In the genomic region with DNA sequence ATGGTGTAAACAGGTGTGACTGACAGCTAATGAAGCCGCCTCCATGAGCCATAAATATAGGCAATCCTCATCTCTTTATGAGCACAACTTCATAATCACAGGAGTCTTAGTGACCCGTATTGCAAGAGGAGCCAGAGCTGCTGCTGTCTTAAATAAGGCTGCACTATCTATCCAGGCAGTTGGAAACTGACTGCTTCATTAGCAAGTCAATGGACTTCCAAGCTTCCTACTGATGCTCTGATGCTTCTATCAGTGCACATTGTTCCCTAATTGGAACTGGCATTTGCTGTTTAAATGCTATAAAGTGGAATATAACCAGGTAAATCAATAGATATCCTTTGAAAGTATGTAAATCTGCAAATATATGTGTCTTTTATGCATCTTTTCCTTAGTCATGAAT, we compare ENCODE assay signal across 25 mouse cellular contexts.
A peak's percentile ranks its signal among the peaks of the same experiment; 100 is the strongest.
DNase-seq lines count a peak whose midpoint lies in the region; ATAC-seq lines count a peak whose summit lies in the region.
"Had no signal": no experiment of that assay in that cellular context is flagged by ENCODE, and none has a peak within 500 bp of the region (broad histone marks: within the 10 kb centered on the region; RNA-seq: fewer than 3 reads in every experiment).

No protein-coding gene starts in this region.

- WGBS in hindbrain, embryonic 14.5 days = 37% methylated on average over 2 of the region's 2 CpGs
- 39% methylated on average over 2 of the region's 2 CpGs for WGBS in hindbrain, embryonic 16.5 days
- 24% methylated on average over 2 of the region's 2 CpGs for WGBS in midbrain, embryonic 16.5 days
- 44% methylated on average over 2 of the region's 2 CpGs for WGBS in kidney, embryonic 16.5 days

- no peaks in the 10 kb centered on the region for H3K27me3 ChIP-seq in hindbrain, embryonic 14.5 days (ENCODE audit: control insufficient read depth, insufficient read depth, low read length)
- H3K27me3 ChIP-seq in hindbrain, embryonic 16.5 days (replicated peaks; ENCODE audit: control insufficient read depth, insufficient read depth, low read length) = no peaks in the 10 kb centered on the region
- no peaks in the 10 kb centered on the region for H3K27me3 ChIP-seq in midbrain, embryonic 16.5 days (ENCODE audit: control insufficient read depth, insufficient read depth, low read depth, low read length)
- no peaks in the 10 kb centered on the region for H3K27me3 ChIP-seq in kidney, embryonic 16.5 days (ENCODE audit: insufficient read depth, low read length)
- H3K27me3 ChIP-seq: heart, embryonic 12.5 days; hindbrain, embryonic 12.5 days; intestine, embryonic 15.5 days; neural tube, embryonic 13.5 days had no signal

- H3K9ac ChIP-seq in hindbrain, embryonic 14.5 days = no peak overlapping the region
- no peak overlapping the region for H3K9ac ChIP-seq in hindbrain, embryonic 16.5 days (ENCODE audit: low read depth, low read length)
- no peak overlapping the region for H3K9ac ChIP-seq in midbrain, embryonic 16.5 days (ENCODE audit: low read depth, low read length)
- no peak overlapping the region for H3K9ac ChIP-seq in kidney, embryonic 16.5 days (replicated peaks; ENCODE audit: low read length)
- H3K9ac ChIP-seq: heart, embryonic 12.5 days; hindbrain, embryonic 12.5 days; intestine, embryonic 15.5 days; neural tube, embryonic 13.5 days had no signal

- peak; percentile 4 to 5 for DNase-seq in cerebellum, postnatal 10 days
- DNase-seq in cerebellum, adult 18-20 months = no peak
- DNase-seq in hindbrain, embryonic 14.5 days (ENCODE audit: low spot score) = peak; percentile 25
- peak; percentile 8 for DNase-seq in brain, adult 2 months (ENCODE audit: low read depth, low spot score)
- no peak for DNase-seq in kidney, postnatal 4 days
- DNase-seq: cerebellum, adult 2 months; cerebellum, postnatal 36 days; gastrocnemius, postnatal 14 days; heart, adult 18-20 months; heart, postnatal 10 days; kidney, adult 8-10 months; kidney, postnatal 14 days; lung, postnatal 4 days; right cerebral cortex, adult 18-20 months; thymus, adult 18-20 months; thymus, postnatal 4 days had no signal

- no peak overlapping the region for H3K4me2 ChIP-seq in hindbrain, embryonic 14.5 days (replicated peaks)
- H3K4me2 ChIP-seq in hindbrain, embryonic 16.5 days (ENCODE audit: low read length) = no peak overlapping the region
- H3K4me2 ChIP-seq in midbrain, embryonic 16.5 days (ENCODE audit: low read length) = no peak overlapping the region
- H3K4me2 ChIP-seq in kidney, embryonic 16.5 days (replicated peaks; ENCODE audit: low read depth, low read length) = no peak overlapping the region
- H3K4me2 ChIP-seq: heart, embryonic 12.5 days; hindbrain, embryonic 12.5 days; intestine, embryonic 15.5 days; neural tube, embryonic 13.5 days had no signal

- no peaks in the 10 kb centered on the region for H3K9me3 ChIP-seq in hindbrain, embryonic 14.5 days (ENCODE audit: control insufficient read depth, low read length)
- H3K9me3 ChIP-seq in hindbrain, embryonic 16.5 days (ENCODE audit: control insufficient read depth, low read length) = no peaks in the 10 kb centered on the region
- H3K9me3 ChIP-seq in midbrain, embryonic 16.5 days (replicated peaks; ENCODE audit: control insufficient read depth, low read length, poor library complexity, severe bottlenecking) = no peaks in the 10 kb centered on the region
- H3K9me3 ChIP-seq in kidney, embryonic 16.5 days (ENCODE audit: low read length) = no peaks in the 10 kb centered on the region
- H3K9me3 ChIP-seq: heart, embryonic 12.5 days; hindbrain, embryonic 12.5 days; intestine, embryonic 15.5 days; neural tube, embryonic 13.5 days had no signal

- peak; percentile 40; the same call in 1 of the 2 replicates for ATAC-seq in hindbrain, embryonic 14.5 days (ENCODE audit: low FRiP score)
- ATAC-seq in hindbrain, embryonic 16.5 days = no peak
- peak; percentile 56; the same call in 1 of the 2 replicates for ATAC-seq in midbrain, embryonic 16.5 days
- no peak for ATAC-seq in kidney, embryonic 16.5 days (ENCODE audit: low FRiP score, low TSS enrichment)
- ATAC-seq: intestine, embryonic 15.5 days had no signal

- no peaks in the 10 kb centered on the region for H3K36me3 ChIP-seq in hindbrain, embryonic 14.5 days (replicated peaks; ENCODE audit: control insufficient read depth, insufficient read depth)
- no peaks in the 10 kb centered on the region for H3K36me3 ChIP-seq in hindbrain, embryonic 16.5 days (ENCODE audit: control insufficient read depth, insufficient read depth, low read length)
- H3K36me3 ChIP-seq in midbrain, embryonic 16.5 days (ENCODE audit: control insufficient read depth, insufficient read depth, low read length) = no peaks in the 10 kb centered on the region
- H3K36me3 ChIP-seq in kidney, embryonic 16.5 days (ENCODE audit: insufficient read depth, low read length) = no peaks in the 10 kb centered on the region
- H3K36me3 ChIP-seq: heart, embryonic 12.5 days; hindbrain, embryonic 12.5 days; intestine, embryonic 15.5 days; neural tube, embryonic 13.5 days had no signal

- no peak overlapping the region for H3K27ac ChIP-seq in hindbrain, embryonic 14.5 days
- H3K27ac ChIP-seq in hindbrain, embryonic 16.5 days (ENCODE audit: low read depth, low read length) = no peak overlapping the region
- no peak overlapping the region for H3K27ac ChIP-seq in midbrain, embryonic 16.5 days (ENCODE audit: low read length)
- H3K27ac ChIP-seq in kidney, embryonic 16.5 days (ENCODE audit: low read length) = no peak overlapping the region
- H3K27ac ChIP-seq: hindbrain, embryonic 12.5 days; intestine, embryonic 15.5 days; layer of hippocampus, adult 2 months; neural tube, embryonic 13.5 days had no signal

- no peak overlapping the region for H3K4me3 ChIP-seq in hindbrain, embryonic 14.5 days (replicated peaks; ENCODE audit: low read length)
- H3K4me3 ChIP-seq in hindbrain, embryonic 16.5 days (ENCODE audit: low read length) = no peak overlapping the region
- H3K4me3 ChIP-seq in midbrain, embryonic 16.5 days (ENCODE audit: low read depth, low read length) = no peak overlapping the region
- H3K4me3 ChIP-seq in kidney, embryonic 16.5 days (ENCODE audit: low read length) = no peak overlapping the region
- H3K4me3 ChIP-seq: heart, embryonic 12.5 days; hindbrain, embryonic 12.5 days; intestine, embryonic 15.5 days; layer of hippocampus, adult 2 months; myocyte; neural tube, embryonic 13.5 days had no signal

- no peaks in the 10 kb centered on the region for H3K4me1 ChIP-seq in hindbrain, embryonic 14.5 days (replicated peaks; ENCODE audit: control insufficient read depth, insufficient read depth, low read length)
- no peaks in the 10 kb centered on the region for H3K4me1 ChIP-seq in hindbrain, embryonic 16.5 days (ENCODE audit: control insufficient read depth, insufficient read depth, low read depth, low read length)
- peaks cover 6% of the 10 kb centered on the region; the same call in 1 of the 2 replicates for H3K4me1 ChIP-seq in midbrain, embryonic 16.5 days (ENCODE audit: control insufficient read depth, insufficient read depth, low read length)
- no peaks in the 10 kb centered on the region for H3K4me1 ChIP-seq in kidney, embryonic 16.5 days (ENCODE audit: insufficient read depth, low read length)
- H3K4me1 ChIP-seq: heart, embryonic 12.5 days; hindbrain, embryonic 12.5 days; intestine, embryonic 15.5 days; neural tube, embryonic 13.5 days had no signal

Comparison
In these comparisons a context has a peak if more than half of its experiments do, and no peak if none do; other contexts are left out.
1. DNase-seq: peak in cerebellum, postnatal 10 days (2 of 2), hindbrain, embryonic 14.5 days (single experiment) and brain, adult 2 months (single experiment); none in cerebellum, adult 18-20 months (0 of 2) and kidney, postnatal 4 days (0 of 2).
2. ATAC-seq: peak in hindbrain, embryonic 14.5 days (single experiment) and midbrain, embryonic 16.5 days (single experiment); none in hindbrain, embryonic 16.5 days (single experiment) and kidney, embryonic 16.5 days (single experiment).